Mouse (Mus musculus): ENCODE results near the gene Cdk19.

DNA sequence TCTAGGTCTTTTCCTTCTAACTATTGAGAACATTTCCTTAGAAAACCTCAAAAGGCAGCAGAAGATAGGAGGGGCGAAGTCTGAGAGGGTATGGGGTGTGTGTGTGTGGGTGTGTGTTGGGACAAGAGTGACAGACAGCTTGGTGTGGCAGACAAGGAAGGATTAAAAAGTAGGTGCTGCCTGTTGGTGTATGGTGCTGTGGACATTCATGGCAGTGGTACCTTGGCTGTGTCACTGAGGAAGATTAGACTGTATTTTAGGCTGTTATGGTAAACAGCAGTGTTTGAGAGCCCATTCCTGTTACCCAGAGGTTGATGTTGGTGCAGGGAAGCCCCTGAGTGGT, 128.5 kb downstream of the Cdk19 start:
- TF ChIP-seq POLR2A (IDR thresholded peaks at IDR 0.05; ENCODE audit: extremely low read depth, insufficient read depth, low read length), result no peak
- TF ChIP-seq CTCF (IDR thresholded peaks at IDR 0.05; ENCODE audit: extremely low read depth, insufficient read depth, low read length), result no peak
